Mouse (Mus musculus) liver, adult 2 months (tissue): ENCODE data around the gene Atxn1.

Experiments
- CTCF ChIP-seq: fragments of 200-500 bp; IDR thresholded peaks from 2 replicates; pipeline ENCODE4 v1.5.1; 2011; ENCODE audit warnings: low read depth, low read length, control low read depth
- POLR2A ChIP-seq: fragments of 200-500 bp; IDR thresholded peaks from 2 replicates; pipeline ENCODE4 v1.6.1; 2011; ENCODE audit warnings: low read length, control low read depth; ENCODE audit not compliant: insufficient read depth; ENCODE audit errors: extremely low read depth

GRCm38 (mm10) chr13:45859081-45859709 is 105.6 kb downstream of the Atxn1 start:
- TF ChIP-seq CTCF, result no peak
- no peak for TF ChIP-seq POLR2A
